Mouse (Mus musculus): Measurements from ENCODE around the gene Slco6c1.
A peak's percentile ranks its signal among the peaks of the same experiment; 100 is the strongest.

Slco6c1 gene

DNA sequence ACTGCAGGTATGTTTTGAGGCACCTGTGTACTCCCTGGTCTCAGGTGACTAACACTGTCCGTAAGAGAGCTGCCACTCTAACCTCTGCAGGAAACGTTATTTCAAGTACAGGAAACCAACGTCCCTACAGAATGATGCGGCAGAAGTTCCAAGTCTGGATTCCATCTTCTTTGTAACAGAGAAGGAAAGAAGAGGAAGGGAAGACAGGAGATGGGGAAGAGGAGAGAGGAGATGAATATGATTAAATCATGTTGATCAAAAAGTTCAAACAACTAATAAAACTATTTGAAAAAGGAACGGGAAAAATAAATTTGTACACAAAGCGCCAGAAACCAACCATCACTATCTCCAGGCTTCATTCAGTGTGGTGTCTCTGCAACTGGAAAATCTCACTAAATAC, at the start of gene Slco6c1:
Gene Slco6c1, minus strand, starts transcription at position 101 of the 400 bp plus-strand sequence.
- no peak for DNase-seq

DNA sequence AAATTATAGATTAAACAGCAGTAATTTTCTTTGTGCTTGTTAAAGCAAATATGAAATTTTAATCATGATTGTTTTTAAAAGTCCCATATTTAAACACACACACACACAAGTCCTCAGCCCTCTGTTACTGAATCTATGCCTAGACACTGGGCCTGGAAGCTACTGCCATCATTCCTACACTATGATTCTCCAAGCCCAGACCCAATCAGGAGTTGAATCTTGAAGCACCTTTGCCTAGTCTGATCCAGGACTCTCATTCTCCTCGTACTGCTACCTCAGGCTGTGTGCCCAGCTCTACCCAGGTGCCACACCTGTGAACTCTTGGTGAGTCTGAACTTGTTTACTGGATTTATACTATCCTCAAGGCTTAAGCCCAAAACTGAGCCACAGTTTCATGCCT, 89.1 kb downstream of the Slco6c1 start:
- no peak for DNase-seq

DNA sequence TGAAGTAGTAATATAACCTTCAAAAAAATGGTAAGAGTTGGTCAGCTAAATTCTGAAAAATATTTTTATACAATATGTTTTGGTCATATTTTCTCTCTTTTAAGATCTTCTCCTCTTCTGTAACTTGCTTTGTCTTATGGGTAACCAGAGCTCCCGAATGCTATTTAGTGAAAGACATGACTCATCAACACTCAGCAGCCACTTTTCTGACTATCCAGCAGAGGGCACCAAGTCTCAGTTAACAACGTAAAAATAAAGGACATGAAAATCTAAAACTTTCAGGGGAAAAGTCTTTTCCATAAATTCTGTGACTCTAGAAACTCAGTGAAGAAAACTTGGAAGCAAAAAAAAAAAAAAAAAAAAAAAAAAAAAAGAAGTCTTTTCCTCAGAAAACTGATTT, 89.6 kb downstream of the Slco6c1 start:
- peak; percentile 17 to 33 for DNase-seq

DNA sequence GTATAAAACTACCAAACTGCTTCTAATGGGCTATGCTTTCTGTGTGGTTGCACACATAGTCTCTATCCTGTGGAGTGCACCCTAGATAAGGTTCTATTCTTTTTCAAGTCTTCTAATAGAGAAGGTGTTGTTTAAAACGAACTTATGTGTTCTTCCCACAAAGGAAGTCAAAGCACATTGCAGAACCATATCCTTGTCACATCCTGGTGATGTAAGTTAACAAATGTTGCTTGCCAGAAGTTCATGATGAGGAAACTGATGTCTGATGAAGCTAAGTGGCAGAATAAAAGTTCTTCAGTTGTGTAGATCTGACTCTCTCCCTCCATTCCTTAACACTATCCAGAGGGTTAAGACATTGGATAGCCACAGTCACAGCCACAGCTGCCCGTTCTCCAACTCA, 90.1 kb downstream of the Slco6c1 start:
- DNase-seq = no peak

DNA sequence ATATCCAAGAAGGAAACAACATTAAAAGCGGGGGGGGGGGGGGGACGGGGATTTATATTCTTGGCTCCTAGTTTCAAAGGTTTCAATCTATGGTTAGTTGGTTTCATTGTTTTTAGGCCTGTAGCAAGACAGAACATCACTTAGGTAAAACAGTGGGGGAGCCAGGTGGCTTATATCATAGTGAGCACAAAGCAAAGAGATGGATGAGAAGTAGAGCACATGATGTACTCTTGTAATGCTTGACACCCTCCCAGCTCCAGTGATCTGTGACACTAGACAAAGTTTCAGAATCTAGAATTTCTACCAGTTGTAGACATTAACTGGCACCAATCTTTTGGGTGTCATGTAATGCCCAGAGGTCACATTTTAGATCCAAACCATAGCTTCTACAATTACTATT, 106.7 kb downstream of the Slco6c1 start:
- no peak for DNase-seq

DNA sequence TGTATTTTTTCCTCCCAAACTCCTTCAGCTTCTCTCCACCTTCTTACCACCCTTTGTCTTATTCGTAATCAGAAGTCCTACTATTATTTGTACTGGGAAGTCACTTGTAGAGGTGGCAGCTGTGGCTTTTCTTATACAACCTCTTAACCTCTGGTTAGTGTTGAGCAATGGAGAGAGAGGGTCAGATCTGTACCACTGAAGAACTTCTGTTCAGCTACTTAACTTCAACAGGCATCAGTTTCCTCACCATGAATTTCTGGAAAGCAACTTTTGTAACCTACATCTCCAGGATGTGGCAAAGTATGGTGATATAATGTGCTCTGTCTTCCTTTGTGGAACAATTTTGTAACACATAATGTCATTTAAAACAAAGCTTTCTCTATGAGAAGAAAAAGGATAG, 108.7 kb downstream of the Slco6c1 start:
- no peak for DNase-seq

DNA sequence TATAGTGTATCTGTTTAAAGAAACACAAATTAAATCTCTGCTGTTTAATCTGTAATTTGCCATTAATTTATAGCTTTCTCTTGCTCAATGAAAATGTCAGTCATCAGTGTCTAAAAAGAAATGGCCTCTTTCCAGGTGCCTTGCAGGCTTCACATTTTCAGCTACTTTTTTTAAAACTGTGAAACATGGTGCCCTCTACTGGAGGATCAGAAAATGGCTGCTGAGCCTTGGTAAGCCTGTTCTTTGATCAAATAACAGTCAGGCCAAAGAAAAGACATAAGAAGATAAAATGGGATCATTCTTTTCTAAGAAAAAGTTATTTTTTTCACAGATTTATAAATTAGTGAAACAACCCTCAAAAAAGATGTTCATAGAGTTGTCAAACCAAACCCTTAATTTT, 109.1 kb downstream of the Slco6c1 start:
- peak; percentile 73 to 75 for DNase-seq
